Mouse (Mus musculus) neural tube, embryonic 11.5 days (tissue): Measurements from ENCODE around the gene Btbd9. TPM values are rescaled to one million over a fixed set of nuclear protein-coding genes. Genes with fewer than 3 reads are reported as not detected.

Experiments
- ATAC-seq: fragments of 200-750 bp; cut with Nextera tagmentation; 2 replicates; pipeline ENCODE4 v1.8.0; 2017; ENCODE audit warnings: moderate number of reproducible peaks, mild to moderate bottlenecking, moderate TSS enrichment, moderate library complexity; ENCODE audit not compliant: insufficient read depth, low FRiP score, low TSS enrichment
- DNase-seq: peaks from one replicate; pipeline ENCODE4 v3.0.0-alpha.2; 2015; ENCODE audit warnings: low spot score
- H3K27ac ChIP-seq: fragments of 300-500 bp; sonication (generic); 2 replicates; pipeline ENCODE4 v1.5.1; 2014; ENCODE audit warnings: low read depth, mild to moderate bottlenecking, low read length
- H3K27me3 ChIP-seq: fragments of 300-500 bp; sonication (generic); 2 replicates; pipeline ENCODE4 v1.6.1; 2014; ENCODE audit warnings: mild to moderate bottlenecking, low read length, mixed read lengths; ENCODE audit not compliant: control insufficient read depth, insufficient read depth
- H3K36me3 ChIP-seq: fragments of 300-500 bp; sonication (generic); 2 replicates; pipeline ENCODE4 v1.6.1; 2014; ENCODE audit warnings: mild to moderate bottlenecking, low read length, moderate library complexity, mixed read lengths; ENCODE audit not compliant: control insufficient read depth, insufficient read depth
- H3K4me1 ChIP-seq: fragments of 300-500 bp; sonication (generic); 2 replicates; pipeline ENCODE4 v1.6.1; 2014; ENCODE audit warnings: low read length, mixed read lengths; ENCODE audit not compliant: control insufficient read depth, insufficient read depth
- H3K4me2 ChIP-seq: fragments of 300-500 bp; sonication (generic); 2 replicates; pipeline ENCODE4 v1.6.1; 2014; ENCODE audit warnings: low read depth, mild to moderate bottlenecking, moderate library complexity
- H3K4me3 ChIP-seq: fragments of 300-500 bp; sonication (generic); 2 replicates; pipeline ENCODE4 v1.5.1; 2014; ENCODE audit warnings: low read depth, low read length
- H3K9ac ChIP-seq: fragments of 300-500 bp; sonication (generic); 2 replicates; pipeline ENCODE4 v1.6.1; 2014; ENCODE audit warnings: mild to moderate bottlenecking, low read length
- H3K9me3 ChIP-seq: fragments of 300-500 bp; sonication (generic); 2 replicates; pipeline ENCODE4 v1.6.1; 2016; ENCODE audit warnings: low read length; ENCODE audit not compliant: control insufficient read depth
- WGBS: fragments of 180-500 bp; shearing (Covaris S2); extraction: QIAGEN DNeasy Blood & Tissue Kit; methylation state at CpG from one replicate; pipeline ENCODE4 v1.1.7; 2014; 5-methylcytosine and 5-hydroxymethylcytosine counted together
- polyA plus RNA-seq: library from polyadenylated mRNA; unstranded; fragments of >200 nt; fragmentation: Nextera tagmentation; extraction: Ambion mirVana; gene quantifications from 2 replicates; pipeline ENCODE4 v1.2.1, GENCODE M21; 2014

The Btbd9 gene
- polyA plus RNA-seq, 1 experiment from 2014 or later = 56.5 TPM

DNA sequence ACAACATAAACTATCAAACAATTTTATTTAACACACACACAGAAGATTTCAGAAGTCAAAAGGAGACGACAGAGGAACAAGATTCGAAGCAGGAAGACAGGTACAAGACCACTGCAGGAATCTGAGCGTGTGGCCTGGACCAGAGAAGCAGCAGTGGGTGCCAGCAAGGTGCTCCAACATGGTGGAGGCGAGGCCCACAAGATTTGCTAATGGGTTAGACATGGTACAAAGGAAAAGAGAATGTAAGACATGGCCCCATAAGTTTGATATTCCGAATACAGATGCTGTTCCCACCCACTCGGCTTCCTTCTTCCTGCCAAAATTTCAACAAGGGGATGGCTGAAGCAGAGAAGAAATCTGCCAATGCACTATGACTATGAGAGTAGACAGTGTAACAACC lies 94.5 kb downstream of the Btbd9 start:
- DNase-seq (no peak), ATAC-seq (no peak)
- Histone ChIP-seq H3K9ac (no peak overlapping the region), H3K4me1 (no peaks in the 10 kb centered on the region), H3K27me3 (no peaks in the 10 kb centered on the region), H3K27ac (no peak overlapping the region), H3K9me3 (no peaks in the 10 kb centered on the region), H3K4me3 (no peak overlapping the region), H3K36me3 (no peaks in the 10 kb centered on the region), H3K4me2 (no peak overlapping the region)
- WGBS = 96% methylated on average over 6 of the region's 6 CpGs

DNA sequence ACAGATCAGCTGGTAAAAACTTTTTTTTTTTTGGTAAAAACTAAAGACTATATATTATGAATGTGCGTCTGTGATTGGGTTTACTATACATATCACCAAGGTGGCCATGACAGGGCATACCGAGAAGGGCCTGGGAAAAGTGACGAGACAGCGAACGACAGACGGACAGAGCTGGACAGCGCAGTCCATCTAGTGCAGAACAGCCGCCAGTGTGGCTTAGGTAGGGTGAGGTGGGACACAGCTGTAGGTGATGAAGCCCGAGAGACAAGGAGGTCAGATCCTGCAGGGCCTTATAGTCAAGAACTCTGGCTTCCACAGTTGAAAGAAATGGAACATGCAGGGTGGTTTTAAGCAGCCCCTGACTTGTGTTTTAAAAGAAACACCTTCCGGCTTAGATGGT lies 94.9 kb downstream of the Btbd9 start:
- H3K4me2 ChIP-seq = no peak overlapping the region
- H3K27ac ChIP-seq = no peak overlapping the region
- H3K9me3 ChIP-seq = no peaks in the 10 kb centered on the region
- 95% methylated on average over 10 of the region's 10 CpGs for WGBS
- no peak overlapping the region for H3K9ac ChIP-seq
- no peak overlapping the region for H3K4me3 ChIP-seq
- DNase-seq (no peak), ATAC-seq (no peak)
- H3K4me1 ChIP-seq = no peaks in the 10 kb centered on the region
- H3K27me3 ChIP-seq = no peaks in the 10 kb centered on the region
- no peaks in the 10 kb centered on the region for H3K36me3 ChIP-seq

DNA sequence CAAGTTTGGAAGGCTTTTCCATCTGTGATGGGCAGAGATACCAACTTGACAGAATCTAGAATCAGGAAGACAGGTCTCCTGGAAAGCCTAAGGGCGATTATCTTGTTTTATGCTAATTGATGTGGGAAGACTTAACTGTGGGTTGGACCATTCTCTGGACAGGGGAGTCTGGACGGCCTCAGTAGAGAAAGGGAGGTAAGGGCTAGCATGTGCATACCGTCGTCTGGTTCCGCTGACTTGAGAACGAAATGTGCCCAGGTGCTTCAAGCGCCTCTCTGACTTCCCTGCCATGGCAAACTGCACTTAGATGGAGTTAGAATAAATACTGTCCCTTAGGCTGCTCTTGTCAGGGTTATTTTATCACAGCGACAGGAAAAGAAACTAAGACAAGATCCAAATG lies 95.9 kb downstream of the Btbd9 start:
- no peaks in the 10 kb centered on the region for H3K27me3 ChIP-seq
- no peak overlapping the region for H3K4me3 ChIP-seq
- no peak overlapping the region for H3K4me2 ChIP-seq
- H3K36me3 ChIP-seq = no peaks in the 10 kb centered on the region
- DNase-seq (no peak), ATAC-seq (no peak)
- H3K27ac ChIP-seq = no peak overlapping the region
- no peaks in the 10 kb centered on the region for H3K4me1 ChIP-seq
- 88% methylated on average over 8 of the region's 8 CpGs for WGBS
- H3K9ac ChIP-seq = no peak overlapping the region
- no peaks in the 10 kb centered on the region for H3K9me3 ChIP-seq

DNA sequence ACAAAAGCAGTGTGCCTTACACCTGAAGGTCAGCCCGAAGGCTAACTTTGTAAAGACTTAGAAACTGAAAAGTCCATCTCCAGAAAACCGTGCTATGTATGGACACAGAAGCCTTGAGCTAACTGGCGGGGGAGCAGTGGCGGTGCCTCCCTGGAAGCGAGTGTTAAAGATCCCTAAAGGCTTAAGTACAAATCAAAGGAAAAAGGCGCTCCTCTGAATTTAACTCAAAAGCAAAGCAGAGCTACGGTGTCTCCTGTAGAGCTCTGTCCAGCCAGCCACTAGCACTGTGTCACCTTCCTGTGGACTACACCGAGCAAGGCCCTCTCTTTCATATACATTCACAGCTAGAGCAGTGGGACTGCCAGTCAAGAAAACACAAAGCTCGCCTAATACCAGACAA lies 98.1 kb downstream of the Btbd9 start:
- no peaks in the 10 kb centered on the region for H3K27me3 ChIP-seq
- H3K4me1 ChIP-seq = no peaks in the 10 kb centered on the region
- DNase-seq (no peak), ATAC-seq (no peak)
- no peaks in the 10 kb centered on the region for H3K9me3 ChIP-seq
- H3K36me3 ChIP-seq = no peaks in the 10 kb centered on the region
- 81% methylated on average over 9 of the region's 9 CpGs for WGBS
- no peak overlapping the region for H3K27ac ChIP-seq
- no peak overlapping the region for H3K4me3 ChIP-seq
- no peak overlapping the region for H3K4me2 ChIP-seq
- no peak overlapping the region for H3K9ac ChIP-seq

DNA sequence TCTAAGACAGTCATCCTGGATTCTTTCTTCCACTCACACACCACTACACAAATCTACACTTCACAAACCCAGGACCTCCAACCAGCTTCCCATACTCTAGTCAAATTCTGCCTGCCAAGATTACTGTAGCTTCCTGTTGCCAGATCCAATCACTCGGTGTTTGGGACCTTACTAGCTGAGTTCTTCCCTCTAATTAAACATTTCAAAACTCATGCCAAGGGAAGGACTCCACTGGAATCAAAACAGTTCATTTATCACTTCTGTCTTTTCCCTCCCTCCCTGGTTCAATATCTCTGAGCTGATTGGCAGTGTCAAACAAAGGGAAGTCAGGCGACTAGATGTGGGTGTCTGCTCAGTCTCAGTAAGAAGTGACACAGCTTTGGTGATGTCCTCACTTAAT lies 101.7 kb downstream of the Btbd9 start:
- ATAC-seq (no peak), DNase-seq (no peak)
- WGBS = 68% methylated on average over 2 of the region's 2 CpGs
- H3K4me1 ChIP-seq = peaks cover 3% of the 10 kb centered on the region; the same call in 1 of the 2 replicates
- H3K4me3 ChIP-seq = no peak overlapping the region
- no peaks in the 10 kb centered on the region for H3K9me3 ChIP-seq
- no peaks in the 10 kb centered on the region for H3K27me3 ChIP-seq
- H3K27ac ChIP-seq = no peak overlapping the region
- no peaks in the 10 kb centered on the region for H3K36me3 ChIP-seq
- no peak overlapping the region for H3K9ac ChIP-seq
- H3K4me2 ChIP-seq = no peak overlapping the region

DNA sequence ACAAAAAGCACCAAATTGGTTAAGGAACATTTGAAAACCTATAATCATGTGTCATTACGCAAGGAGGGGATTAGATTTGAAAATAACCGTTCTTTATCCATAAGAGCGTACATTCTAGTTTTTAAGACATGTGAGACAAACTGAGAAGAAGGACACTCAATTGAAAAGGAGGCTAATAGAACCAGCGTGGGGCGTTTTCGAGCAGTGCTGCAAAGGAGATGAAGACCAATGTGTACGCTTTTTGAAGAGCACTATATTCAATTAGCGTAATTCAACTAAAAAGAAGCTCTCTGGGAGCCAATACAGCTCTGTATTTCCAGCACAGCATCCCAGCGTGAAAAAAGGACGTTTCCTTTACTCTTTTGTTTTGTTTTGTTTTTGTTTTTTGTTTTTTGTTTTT lies 103.5 kb downstream of the Btbd9 start:
- WGBS = 93% methylated on average over 10 of the region's 10 CpGs
- H3K9ac ChIP-seq = no peak overlapping the region
- ATAC-seq = no peak
- no peak overlapping the region for H3K27ac ChIP-seq
- H3K27me3 ChIP-seq = no peaks in the 10 kb centered on the region
- no peak overlapping the region for H3K4me3 ChIP-seq
- H3K9me3 ChIP-seq = no peaks in the 10 kb centered on the region
- no peaks in the 10 kb centered on the region for H3K36me3 ChIP-seq
- DNase-seq = no peak
- H3K4me1 ChIP-seq = peaks cover 13% of the 10 kb centered on the region
- no peak overlapping the region for H3K4me2 ChIP-seq

DNA sequence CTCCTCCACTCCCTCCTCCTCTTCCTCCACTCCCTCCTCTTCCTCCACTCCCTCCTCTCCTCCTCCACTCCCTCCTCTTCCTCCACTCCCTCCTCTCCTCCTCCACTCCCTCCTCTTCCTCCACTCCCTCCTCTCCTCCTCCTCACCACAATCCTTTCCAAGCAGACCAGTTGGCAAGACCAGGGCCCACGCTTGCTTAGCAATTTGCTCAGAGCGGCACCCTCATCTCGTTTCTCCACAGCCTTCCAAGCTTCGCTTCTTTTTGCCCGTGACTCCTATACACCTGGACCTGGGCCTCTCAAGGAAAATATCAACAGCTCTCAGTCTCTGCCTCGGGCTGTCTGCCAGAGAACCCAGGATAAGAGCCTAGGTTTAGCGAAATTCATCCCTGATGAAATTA lies 104.8 kb downstream of the Btbd9 start:
- H3K4me2 ChIP-seq = no peak overlapping the region
- no peaks in the 10 kb centered on the region for H3K27me3 ChIP-seq
- H3K4me1 ChIP-seq = peaks cover 17% of the 10 kb centered on the region
- no peak overlapping the region for H3K27ac ChIP-seq
- ATAC-seq (no peak), DNase-seq (no peak)
- no peak overlapping the region for H3K4me3 ChIP-seq
- H3K9me3 ChIP-seq = no peaks in the 10 kb centered on the region
- WGBS = 71% methylated on average over 7 of the region's 7 CpGs
- no peak overlapping the region for H3K9ac ChIP-seq
- H3K36me3 ChIP-seq = no peaks in the 10 kb centered on the region

DNA sequence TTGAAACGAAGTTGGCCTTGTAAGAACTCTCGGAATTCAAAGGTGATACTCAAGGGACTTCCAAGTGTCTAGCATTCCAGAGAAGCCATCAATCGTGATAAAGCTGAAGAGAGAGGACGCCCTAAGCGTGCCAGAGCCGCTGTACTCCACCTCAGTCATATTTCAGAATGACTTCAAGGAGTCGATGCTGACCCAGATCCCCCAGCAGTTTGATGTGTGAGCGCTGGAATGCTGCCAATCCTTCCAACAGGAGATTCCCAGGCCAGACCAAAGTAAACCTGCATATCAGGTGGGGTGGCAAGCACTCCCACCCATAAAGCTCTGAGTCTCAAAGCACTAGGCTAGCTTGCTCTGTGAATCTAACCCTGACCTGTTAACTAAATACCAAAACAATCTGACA lies 105.5 kb downstream of the Btbd9 start:
- ATAC-seq (no peak), DNase-seq (no peak)
- Histone ChIP-seq H3K4me3 (no peak overlapping the region), H3K9me3 (no peaks in the 10 kb centered on the region), H3K9ac (no peak overlapping the region), H3K27ac (no peak overlapping the region), H3K4me2 (no peak overlapping the region), H3K4me1 (peaks cover 17% of the 10 kb centered on the region), H3K36me3 (no peaks in the 10 kb centered on the region), H3K27me3 (no peaks in the 10 kb centered on the region)
- WGBS = 54% methylated on average over 8 of the region's 8 CpGs

DNA sequence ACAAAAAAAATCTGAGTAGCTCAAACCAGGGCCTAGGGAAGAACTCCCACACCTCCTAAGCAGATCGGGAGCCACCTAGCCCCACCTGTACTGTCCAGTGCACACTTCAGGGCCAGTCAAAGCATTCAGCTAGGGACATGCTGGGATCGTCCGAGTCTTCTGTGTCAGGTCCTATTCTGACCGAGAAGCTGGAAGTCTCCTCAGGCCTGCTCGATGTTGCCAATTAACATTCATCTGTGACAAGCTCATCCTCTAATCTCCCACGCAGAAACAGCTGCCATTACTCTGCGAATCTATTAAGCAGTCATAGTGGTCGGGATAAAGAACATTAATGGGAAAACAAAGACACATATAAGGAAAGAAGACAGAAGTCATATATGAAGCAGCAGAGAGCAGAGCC lies 106.0 kb downstream of the Btbd9 start:
- H3K4me2 ChIP-seq = no peak overlapping the region
- H3K4me3 ChIP-seq = no peak overlapping the region
- H3K9ac ChIP-seq = no peak overlapping the region
- peaks cover 17% of the 10 kb centered on the region for H3K4me1 ChIP-seq
- no peaks in the 10 kb centered on the region for H3K9me3 ChIP-seq
- WGBS = 72% methylated on average over 8 of the region's 8 CpGs
- ATAC-seq (no peak), DNase-seq (no peak)
- no peaks in the 10 kb centered on the region for H3K27me3 ChIP-seq
- H3K27ac ChIP-seq = no peak overlapping the region
- H3K36me3 ChIP-seq = no peaks in the 10 kb centered on the region
